Mouse (Mus musculus) macrophage (primary cell): ENCODE measurements around the gene Pik3c2g. TPM values are rescaled to one million over a fixed set of nuclear protein-coding genes. Genes with fewer than 3 reads are reported as not detected.

Experiments used
- H3K27ac ChIP-seq: fragments of 350-480 bp; formaldehyde crosslinking; 2 replicates; pipeline ENCODE4 v1.9.0; 2021
- H3K36me3 ChIP-seq: fragments of 350-480 bp; formaldehyde crosslinking; 2 replicates; pipeline ENCODE4 v1.9.0; 2021; ENCODE audit errors: inconsistent target
- H3K4me3 ChIP-seq: fragments of 350-480 bp; formaldehyde crosslinking; 2 replicates; pipeline ENCODE4 v1.9.0; 2021; ENCODE audit errors: inconsistent target
- H3K79me2 ChIP-seq: fragments of 350-480 bp; formaldehyde crosslinking; 2 replicates; pipeline ENCODE4 v1.9.0; 2021; ENCODE audit errors: inconsistent target
- WGBS: methylation state at CpG from one replicate; pipeline ENCODE4 v1.1.7; 2026; ENCODE audit warnings: inconsistent platforms; ENCODE audit not compliant: missing documents; 5-methylcytosine and 5-hydroxymethylcytosine counted together
- polyA plus RNA-seq: library from polyadenylated mRNA; stranded (reverse); fragments of 250-400 nt; gene quantifications from 3 replicates; pipeline ENCODE4 v1.2.4, GENCODE M21; 2018; ENCODE audit warnings: inconsistent platforms

The Pik3c2g gene
- polyA plus RNA-seq, 1 experiment from 2014 or later = not detected

GRCm38 (mm10) chr6:139757876-139758275 lies 170.9 kb downstream of the Pik3c2g start:
- Histone ChIP-seq H3K4me3 (no peak overlapping the region), H3K79me2 (no peaks in the 10 kb centered on the region), H3K36me3 (no peaks in the 10 kb centered on the region), H3K27ac (no peak overlapping the region)
- 85% methylated on average over 8 of the region's 8 CpGs for WGBS

DNA sequence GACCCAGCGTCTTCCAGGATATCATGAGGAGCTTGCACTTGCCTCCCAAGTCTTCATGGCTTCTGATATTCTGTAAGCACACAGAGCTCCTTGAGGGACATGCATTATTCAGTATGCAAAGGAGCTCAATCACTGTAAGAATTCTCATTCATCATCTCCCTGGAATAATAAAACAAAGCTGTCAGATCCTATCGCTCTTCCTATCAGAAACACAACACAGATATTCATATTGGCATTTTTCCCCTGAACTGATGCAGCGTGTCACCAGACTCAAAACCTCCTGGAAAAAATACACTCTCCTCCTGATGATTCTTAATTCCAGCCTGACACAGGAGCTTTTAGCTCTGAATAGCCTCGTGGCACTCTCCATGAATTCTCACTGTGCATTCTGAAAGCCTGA lies 174.0 kb downstream of the Pik3c2g start:
- 83% methylated on average over 4 of the region's 4 CpGs for WGBS

GRCm38 (mm10) chr6:139764398-139764797 lies 177.4 kb downstream of the Pik3c2g start:
- H3K4me3 ChIP-seq = no peak overlapping the region
- no peak overlapping the region for H3K27ac ChIP-seq
- H3K79me2 ChIP-seq = no peaks in the 10 kb centered on the region
- H3K36me3 ChIP-seq = no peaks in the 10 kb centered on the region
- whole genome bisulfite sequencing = 83% methylated on average over 3 of the region's 3 CpGs

More for the DNA sequence above, 174.0 kb downstream of the Pik3c2g start:
- Histone ChIP-seq H3K27ac (no peak overlapping the region), H3K4me3 (no peak overlapping the region), H3K79me2 (no peaks in the 10 kb centered on the region), H3K36me3 (no peaks in the 10 kb centered on the region)

DNA sequence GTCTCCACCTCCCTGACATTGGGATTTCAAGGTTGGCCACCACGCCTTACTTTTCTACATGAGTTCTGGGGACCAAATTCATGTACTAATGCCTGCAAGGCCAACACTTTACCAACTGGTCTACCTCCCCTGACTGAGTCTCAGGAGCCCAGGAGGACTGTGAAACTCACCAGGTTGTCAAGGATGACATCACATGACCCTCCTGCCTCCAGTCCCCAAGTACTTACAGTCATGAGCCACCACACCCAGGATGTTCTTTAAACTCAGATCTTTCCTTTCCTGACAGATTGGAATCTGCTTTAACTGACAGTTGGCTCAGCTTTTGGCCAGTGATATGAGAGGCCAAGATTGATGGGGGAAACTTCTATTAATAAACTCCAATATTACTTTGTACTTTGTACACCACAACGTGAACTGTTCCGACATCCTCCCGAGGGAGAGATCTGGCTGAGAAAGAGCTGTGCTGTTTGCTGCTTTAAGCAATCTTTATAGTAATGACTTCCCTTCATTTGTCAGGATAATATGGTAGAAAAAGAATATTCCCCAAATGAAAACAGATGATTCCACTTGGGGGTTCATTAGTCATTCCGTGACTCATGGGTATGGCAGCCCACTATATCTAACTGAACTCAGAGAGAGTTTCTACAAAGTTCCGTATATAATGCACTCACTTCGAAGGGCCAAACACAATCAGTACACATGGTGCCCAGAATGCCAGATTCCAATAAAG lies 182.9 kb downstream of the Pik3c2g start:
- H3K27ac ChIP-seq = no peak overlapping the region
- no peaks in the 10 kb centered on the region for H3K36me3 ChIP-seq
- no peaks in the 10 kb centered on the region for H3K79me2 ChIP-seq
- H3K4me3 ChIP-seq = no peak overlapping the region
- 90% methylated on average over 7 of the region's 7 CpGs for WGBS

GRCm38 (mm10) chr6:139770535-139770934 lies 183.5 kb downstream of the Pik3c2g start:
- no peak overlapping the region for H3K4me3 ChIP-seq
- no peaks in the 10 kb centered on the region for H3K79me2 ChIP-seq
- H3K36me3 ChIP-seq = no peaks in the 10 kb centered on the region
- 54% methylated on average over 3 of the region's 3 CpGs for WGBS
- no peak overlapping the region for H3K27ac ChIP-seq

DNA sequence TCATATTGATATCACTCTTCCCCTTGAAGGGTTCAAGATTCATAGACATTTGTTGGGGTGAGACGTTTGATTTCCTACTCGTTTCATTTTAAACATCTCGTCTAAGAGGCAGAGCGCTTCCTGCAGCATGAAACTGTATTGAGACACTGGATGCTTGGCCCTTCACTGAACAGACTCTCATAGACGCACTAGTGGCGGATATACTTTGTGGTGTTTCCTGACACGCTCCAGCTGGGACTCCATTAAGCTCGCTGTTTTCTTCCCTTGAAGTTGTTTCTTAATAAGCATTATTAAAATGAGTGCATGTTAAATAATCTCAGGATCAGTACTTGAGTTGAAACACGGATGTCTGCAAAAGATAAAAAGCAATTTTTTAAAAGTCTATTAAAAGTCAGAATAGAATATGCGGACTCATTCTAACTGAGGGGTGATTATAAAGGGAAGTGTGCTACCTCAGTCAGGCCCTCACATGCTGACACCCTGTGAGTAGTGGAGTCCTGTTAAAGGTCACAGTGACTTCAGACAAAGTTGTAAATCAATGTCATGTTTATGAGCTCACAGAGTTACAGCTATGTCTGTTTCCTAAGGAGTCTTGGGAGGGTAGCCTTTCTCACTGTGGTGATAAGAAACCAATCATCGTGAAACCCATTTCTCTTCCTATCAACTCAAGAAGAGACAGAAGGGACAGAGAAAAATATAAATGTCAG lies 190.7 kb downstream of the Pik3c2g start:
- WGBS = 63% methylated on average over 11 of the region's 11 CpGs
- Histone ChIP-seq H3K4me3 (no peak overlapping the region), H3K27ac (no peak overlapping the region), H3K79me2 (no peaks in the 10 kb centered on the region), H3K36me3 (no peaks in the 10 kb centered on the region)

- 63% methylated on average over 2 of the region's 2 CpGs for WGBS
These were observed 193.0 kb downstream of the Pik3c2g start for GRCm38 (mm10) chr6:139780028-139780427.

GRCm38 (mm10) chr6:139789479-139789878 lies 202.5 kb downstream of the Pik3c2g start:
- Histone ChIP-seq H3K4me3 (no peak overlapping the region), H3K27ac (no peak overlapping the region), H3K36me3 (no peaks in the 10 kb centered on the region), H3K79me2 (no peaks in the 10 kb centered on the region)
- 83% methylated on average over 3 of the region's 4 CpGs for WGBS

More at GRCm38 (mm10) chr6:139780028-139780427, 193.0 kb downstream of the Pik3c2g start:
- Histone ChIP-seq H3K4me3 (no peak overlapping the region), H3K79me2 (no peaks in the 10 kb centered on the region), H3K36me3 (no peaks in the 10 kb centered on the region), H3K27ac (no peak overlapping the region)

DNA sequence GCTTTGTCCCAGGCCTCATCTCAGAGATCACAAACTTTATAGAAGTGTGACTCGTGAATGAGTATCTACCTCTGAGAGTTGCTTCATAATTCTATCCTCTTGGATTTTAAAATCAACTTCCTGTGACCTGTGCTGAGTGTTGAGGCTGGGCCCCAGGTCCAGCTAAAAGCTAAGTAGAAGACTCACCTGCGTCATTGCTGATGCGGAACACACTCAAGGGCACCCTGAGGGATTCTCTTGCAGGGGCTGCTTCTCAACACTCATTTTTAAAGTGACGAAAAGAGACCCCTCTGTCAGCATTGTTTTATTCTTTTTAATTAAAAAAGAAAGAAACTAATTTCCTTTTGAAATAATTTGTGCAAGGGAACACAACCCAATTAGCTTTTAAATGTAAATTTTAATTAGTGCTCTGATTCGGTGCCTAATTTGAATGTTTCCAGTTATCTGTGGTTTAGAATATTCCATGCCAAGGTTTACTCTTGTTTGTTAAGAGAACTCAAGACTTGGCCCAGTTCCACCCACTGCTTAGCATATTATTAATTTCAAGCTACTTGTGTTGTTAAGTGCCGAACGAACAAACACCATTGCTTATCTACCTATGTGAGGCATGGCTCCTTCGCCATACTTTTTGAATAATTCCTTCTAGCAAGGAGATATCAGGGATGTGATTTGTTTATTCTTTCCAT lies 212.7 kb downstream of the Pik3c2g start:
- 88% methylated on average over 8 of the region's 8 CpGs for WGBS
- H3K36me3 ChIP-seq = no peaks in the 10 kb centered on the region
- H3K4me3 ChIP-seq = no peak overlapping the region
- no peaks in the 10 kb centered on the region for H3K79me2 ChIP-seq
- H3K27ac ChIP-seq = no peak overlapping the region

DNA sequence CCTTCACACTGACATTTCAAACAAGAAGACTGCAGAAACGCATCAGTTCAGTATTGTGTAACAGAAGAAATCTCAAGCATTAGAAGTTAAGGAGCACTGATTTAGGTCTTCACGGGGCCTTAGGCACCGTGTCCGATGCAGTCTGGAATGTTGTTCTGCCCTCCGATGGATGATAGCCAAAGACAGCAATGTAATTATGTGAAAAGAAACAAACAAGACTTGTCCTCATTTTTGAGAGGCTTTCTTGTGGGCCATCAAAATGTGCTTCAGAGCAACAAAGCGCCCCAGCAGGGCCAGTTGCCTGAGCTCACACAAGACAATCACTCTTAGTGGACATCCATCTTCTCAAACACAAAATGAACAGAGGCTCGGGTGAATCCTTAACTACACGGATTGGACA lies 234.9 kb downstream of the Pik3c2g start:
- WGBS = 94% methylated on average over 8 of the region's 8 CpGs
- Histone ChIP-seq H3K79me2 (no peaks in the 10 kb centered on the region), H3K36me3 (no peaks in the 10 kb centered on the region), H3K4me3 (no peak overlapping the region), H3K27ac (no peak overlapping the region)

GRCm38 (mm10) chr6:139838239-139838638 lies 251.2 kb downstream of the Pik3c2g start:
- WGBS = 70% methylated on average over 6 of the region's 6 CpGs
- no peak overlapping the region for H3K27ac ChIP-seq
- no peak overlapping the region for H3K4me3 ChIP-seq
- H3K79me2 ChIP-seq = no peaks in the 10 kb centered on the region
- no peaks in the 10 kb centered on the region for H3K36me3 ChIP-seq

DNA sequence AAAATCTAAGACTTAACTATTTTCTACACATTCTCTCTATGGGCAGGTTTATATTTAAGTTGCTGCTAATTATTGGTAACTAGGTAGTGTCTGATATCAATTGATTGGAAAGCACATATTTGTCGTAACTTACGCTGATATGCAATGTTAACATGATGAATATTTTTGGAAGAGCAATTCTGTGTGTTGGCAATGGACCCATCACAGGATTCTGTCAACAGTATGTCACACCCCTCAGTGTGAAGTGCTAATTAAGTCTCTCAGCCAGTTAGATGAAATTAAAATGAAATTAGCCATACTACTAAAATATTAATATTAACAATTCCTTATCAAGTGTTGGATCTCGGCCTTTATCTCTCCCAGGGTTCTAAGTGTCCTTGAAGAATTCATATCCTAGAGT lies 251.7 kb downstream of the Pik3c2g start:
- no peaks in the 10 kb centered on the region for H3K36me3 ChIP-seq
- no peaks in the 10 kb centered on the region for H3K79me2 ChIP-seq
- no peak overlapping the region for H3K27ac ChIP-seq
- WGBS = 84% methylated on average over 3 of the region's 3 CpGs
- H3K4me3 ChIP-seq = no peak overlapping the region

DNA sequence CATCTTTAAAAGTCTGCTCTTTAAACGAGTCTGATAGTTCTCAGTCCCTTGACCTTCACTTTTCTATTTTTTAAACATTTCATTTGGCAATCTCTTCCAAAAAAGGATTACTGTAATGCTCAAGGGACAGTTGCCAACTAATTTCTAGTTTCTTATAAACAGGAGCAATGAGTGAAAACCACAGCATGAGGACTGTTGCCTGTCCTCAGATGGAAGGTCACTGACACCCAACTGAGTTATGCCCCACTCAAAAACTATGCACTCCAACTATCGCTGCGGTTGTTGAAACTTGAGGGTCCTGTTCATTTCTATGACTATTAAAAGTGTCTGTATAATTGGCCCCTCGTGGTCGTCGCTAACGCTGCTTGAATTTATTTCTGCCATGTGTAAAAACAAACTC lies 252.9 kb downstream of the Pik3c2g start:
- Histone ChIP-seq H3K4me3 (no peak overlapping the region), H3K79me2 (no peaks in the 10 kb centered on the region)
- 82% methylated on average over 7 of the region's 7 CpGs for WGBS

GRCm38 (mm10) chr6:139841272-139841671 lies 254.3 kb downstream of the Pik3c2g start:
- Histone ChIP-seq H3K4me3 (no peak overlapping the region), H3K27ac (no peak overlapping the region), H3K79me2 (no peaks in the 10 kb centered on the region), H3K36me3 (no peaks in the 10 kb centered on the region)
- 88% methylated on average over 8 of the region's 8 CpGs for WGBS

More for the DNA sequence above, 252.9 kb downstream of the Pik3c2g start:
- H3K36me3 ChIP-seq = no peaks in the 10 kb centered on the region
- H3K27ac ChIP-seq = no peak overlapping the region

DNA sequence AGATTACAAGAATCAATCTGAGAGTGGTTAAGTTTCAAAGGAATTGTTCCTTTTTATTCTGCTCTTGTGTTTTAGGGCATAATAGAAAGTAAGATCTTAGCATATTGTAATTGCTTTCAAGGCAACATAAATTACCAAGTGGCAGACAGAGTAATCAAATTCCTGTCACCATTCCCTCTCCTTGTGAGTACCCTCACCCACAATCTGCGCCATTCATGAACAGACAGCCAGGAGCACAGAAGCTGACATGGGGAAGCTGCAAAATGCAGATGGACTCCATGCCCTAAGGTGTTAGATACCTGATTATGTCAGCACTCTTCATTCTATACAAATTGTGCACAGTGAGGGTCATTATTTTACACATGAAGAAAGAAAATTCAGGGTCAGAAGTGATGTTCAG lies 255.6 kb downstream of the Pik3c2g start:
- Histone ChIP-seq H3K36me3 (no peaks in the 10 kb centered on the region), H3K79me2 (no peaks in the 10 kb centered on the region), H3K27ac (no peak overlapping the region), H3K4me3 (no peak overlapping the region)
- WGBS = 88% methylated on average over 1 of the region's 1 CpGs
